Mouse (Mus musculus) erythroblast, embryonic 14.5 days (primary cell): ENCODE results near the gene Hephl1. TPM values are rescaled to one million over a fixed set of nuclear protein-coding genes. Genes with fewer than 3 reads are reported as not detected.

Experiments
- H3K27me3 ChIP-seq: 2 replicates; pipeline ENCODE4 v1.6.1; 2012; ENCODE audit warnings: inconsistent platforms; ENCODE audit not compliant: control insufficient read depth
- H3K36me3 ChIP-seq: 2 replicates; pipeline ENCODE4 v1.6.1; 2012; ENCODE audit warnings: mild to moderate bottlenecking, inconsistent platforms; ENCODE audit not compliant: control insufficient read depth
- H3K4me1 ChIP-seq: 2 replicates; pipeline ENCODE4 v1.6.1; 2012; ENCODE audit warnings: inconsistent platforms; ENCODE audit not compliant: control insufficient read depth
- H3K4me3 ChIP-seq: replicated peaks from 2 replicates; pipeline ENCODE3; 2012; ENCODE audit warnings: moderate library complexity, mild to moderate bottlenecking, inconsistent platforms
- H3K9me3 ChIP-seq: 2 replicates; pipeline ENCODE4 v1.6.1; 2012; ENCODE audit warnings: low read length, inconsistent platforms, mixed read lengths; ENCODE audit not compliant: control insufficient read depth
- GATA1 ChIP-seq: IDR thresholded peaks from 2 replicates; pipeline ENCODE4 v1.6.1; 2012; ENCODE audit warnings: low read length, inconsistent platforms, mixed read lengths
- TAL1 ChIP-seq: IDR thresholded peaks from 3 replicates; pipeline ENCODE4 v1.6.1; 2012; ENCODE audit warnings: low read length, inconsistent platforms, mixed read lengths
- polyA plus RNA-seq: library from polyadenylated mRNA; stranded (reverse); fragments of >175 nt; gene quantifications from 2 replicates; pipeline ENCODE4 v1.2.3, GENCODE M21; 2012

Gene Hephl1
- polyA plus RNA-seq, result not detected in 2 replicates

- TF ChIP-seq TAL1 (no peak), GATA1 (no peak)
Measured at GRCm38 (mm10) chr9:15112008-15112407, at the start of gene Hephl1. Hephl1 (minus strand) TSS chr9:15112108.

GRCm38 (mm10) chr9:15149246-15149926 is 37.5 kb upstream of the Hephl1 start:
- TF ChIP-seq TAL1 (no peak), GATA1 (no peak)
- H3K4me1 ChIP-seq, result no peaks in the 10 kb centered on the region
- no peaks in the 10 kb centered on the region for H3K36me3 ChIP-seq
- H3K9me3 ChIP-seq, result no peaks in the 10 kb centered on the region
- H3K4me3 ChIP-seq, result no peak overlapping the region
- H3K27me3 ChIP-seq, result no peaks in the 10 kb centered on the region

More at GRCm38 (mm10) chr9:15112008-15112407, at the start of gene Hephl1:
- H3K4me1 ChIP-seq, result no peaks in the 10 kb centered on the region
- H3K4me3 ChIP-seq, result no peak within 1 kb of the TSS
- H3K27me3 ChIP-seq, result no peaks in the 10 kb centered on the region
- H3K9me3 ChIP-seq, result no peaks in the 10 kb centered on the region
- H3K36me3 ChIP-seq, result no peaks in the 10 kb centered on the region

DNA sequence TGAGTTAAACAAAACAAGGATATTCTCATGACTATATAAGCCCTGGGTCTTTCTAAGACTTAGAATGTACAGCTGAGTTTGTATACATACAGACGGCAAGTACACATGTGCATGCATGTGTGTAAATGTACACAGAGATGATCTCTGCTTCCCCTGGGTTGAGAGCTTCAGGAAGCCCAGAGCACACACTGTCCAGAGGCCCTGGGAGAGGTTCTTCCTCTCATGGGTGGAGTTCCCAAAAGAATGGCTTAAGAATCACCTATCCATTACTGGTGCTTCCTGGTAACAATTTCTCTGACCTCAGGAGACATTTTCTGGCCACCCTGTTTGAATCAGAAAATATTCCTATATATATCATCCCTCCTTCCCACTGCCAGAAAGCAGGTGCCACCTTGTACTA is 28.6 kb upstream of the Hephl1 start:
- no peak overlapping the region for H3K4me3 ChIP-seq
- no peaks in the 10 kb centered on the region for H3K27me3 ChIP-seq
- no peaks in the 10 kb centered on the region for H3K36me3 ChIP-seq
- TF ChIP-seq TAL1 (no peak), GATA1 (no peak)
- H3K4me1 ChIP-seq, result no peaks in the 10 kb centered on the region
- no peaks in the 10 kb centered on the region for H3K9me3 ChIP-seq

DNA sequence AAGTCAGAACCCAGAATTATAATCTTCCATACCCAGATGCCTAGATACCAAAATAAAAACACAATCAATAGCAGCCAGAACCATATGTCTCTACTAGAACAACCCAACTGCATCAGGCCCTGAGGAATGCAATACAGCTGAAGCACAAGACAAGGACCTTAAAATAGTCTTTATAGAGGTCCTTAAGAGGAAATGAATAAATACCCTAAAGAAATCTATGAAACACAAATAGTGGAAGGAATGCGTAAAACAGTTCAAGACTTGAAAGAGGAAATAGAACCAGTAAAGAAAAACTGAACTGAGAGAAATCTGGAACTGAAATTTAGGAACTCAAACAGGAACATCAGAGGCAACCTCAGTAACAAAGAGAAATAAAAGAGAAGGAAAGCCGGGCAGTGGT is 14.0 kb upstream of the Hephl1 start:
- H3K27me3 ChIP-seq, result no peaks in the 10 kb centered on the region

GRCm38 (mm10) chr9:15122431-15122830 is 10.5 kb upstream of the Hephl1 start:
- H3K4me3 ChIP-seq, result no peak overlapping the region

More for the DNA sequence above, 14.0 kb upstream of the Hephl1 start:
- Histone ChIP-seq H3K36me3 (no peaks in the 10 kb centered on the region), H3K9me3 (no peaks in the 10 kb centered on the region), H3K4me1 (no peaks in the 10 kb centered on the region), H3K4me3 (no peak overlapping the region)
- TF ChIP-seq GATA1 (no peak), TAL1 (no peak)

GRCm38 (mm10) chr9:15120841-15121358 is 9.0 kb upstream of the Hephl1 start:
- H3K9me3 ChIP-seq, result no peaks in the 10 kb centered on the region
- H3K4me3 ChIP-seq, result no peak overlapping the region
- TF ChIP-seq GATA1, result no peak
- no peak for TF ChIP-seq TAL1
- H3K36me3 ChIP-seq, result no peaks in the 10 kb centered on the region
- no peaks in the 10 kb centered on the region for H3K27me3 ChIP-seq
- peaks cover 4% of the 10 kb centered on the region for H3K4me1 ChIP-seq

More at GRCm38 (mm10) chr9:15122431-15122830, 10.5 kb upstream of the Hephl1 start:
- peaks cover 4% of the 10 kb centered on the region for H3K4me1 ChIP-seq
- H3K36me3 ChIP-seq, result no peaks in the 10 kb centered on the region
- no peaks in the 10 kb centered on the region for H3K9me3 ChIP-seq
- TF ChIP-seq TAL1 (no peak), GATA1 (no peak)
- H3K27me3 ChIP-seq, result no peaks in the 10 kb centered on the region

GRCm38 (mm10) chr9:15120209-15120608 is 8.3 kb upstream of the Hephl1 start:
- H3K9me3 ChIP-seq, result no peaks in the 10 kb centered on the region
- no peaks in the 10 kb centered on the region for H3K27me3 ChIP-seq
- H3K4me1 ChIP-seq, result peaks cover 4% of the 10 kb centered on the region
- H3K36me3 ChIP-seq, result no peaks in the 10 kb centered on the region
- TF ChIP-seq TAL1 (no peak), GATA1 (no peak)
- H3K4me3 ChIP-seq, result no peak overlapping the region

GRCm38 (mm10) chr9:15119515-15119914 is 7.6 kb upstream of the Hephl1 start:
- Histone ChIP-seq H3K4me1 (peaks cover 4% of the 10 kb centered on the region), H3K9me3 (no peaks in the 10 kb centered on the region), H3K27me3 (no peaks in the 10 kb centered on the region), H3K36me3 (no peaks in the 10 kb centered on the region), H3K4me3 (no peak overlapping the region)
- TF ChIP-seq TAL1, result no peak
- TF ChIP-seq GATA1, result no peak

DNA sequence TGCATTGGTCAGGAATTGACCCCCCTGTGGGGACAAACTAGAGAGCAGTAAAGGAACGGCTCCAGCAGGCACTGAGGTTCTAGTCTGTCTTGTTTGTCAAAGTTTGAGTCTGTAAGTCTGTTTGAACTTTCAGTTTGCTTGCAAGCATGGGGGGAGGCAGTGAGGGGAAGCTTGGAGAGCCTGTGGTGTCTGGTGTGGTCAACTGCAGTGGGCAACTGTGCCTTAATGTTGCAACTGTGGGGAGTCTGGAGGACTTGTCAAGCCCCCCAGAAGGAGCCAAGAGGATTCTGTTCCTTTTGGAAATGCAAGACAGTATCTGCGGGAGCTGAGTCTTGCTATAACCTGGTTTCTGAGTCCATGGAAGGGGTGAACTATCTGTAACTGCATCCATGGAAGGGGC is 4.3 kb upstream of the Hephl1 start:
- Histone ChIP-seq H3K4me3 (no peak overlapping the region), H3K36me3 (no peaks in the 10 kb centered on the region), H3K4me1 (peaks cover 4% of the 10 kb centered on the region), H3K9me3 (no peaks in the 10 kb centered on the region), H3K27me3 (no peaks in the 10 kb centered on the region)
- no peak for TF ChIP-seq GATA1
- TF ChIP-seq TAL1, result no peak

DNA sequence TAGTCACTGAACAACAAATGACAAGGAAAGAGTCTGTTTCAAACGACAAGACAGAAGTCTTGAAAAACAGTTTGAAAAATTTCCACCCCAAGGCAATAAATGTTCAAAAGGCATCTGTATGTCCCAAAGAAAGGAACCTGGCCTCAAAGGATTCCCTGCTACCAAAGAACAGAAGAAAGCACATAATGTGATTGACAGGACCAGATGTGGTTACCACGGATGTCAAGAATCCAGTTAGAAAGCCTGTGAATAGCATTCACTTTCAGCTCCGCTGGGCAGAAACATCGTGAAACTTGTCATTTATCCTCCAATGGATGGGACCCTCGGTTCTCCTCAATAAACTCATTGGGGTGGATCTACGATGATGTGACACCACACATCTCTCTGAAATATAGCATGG is 2.2 kb upstream of the Hephl1 start:
- H3K4me3 ChIP-seq, result no peak overlapping the region
- no peaks in the 10 kb centered on the region for H3K4me1 ChIP-seq
- no peaks in the 10 kb centered on the region for H3K36me3 ChIP-seq
- H3K27me3 ChIP-seq, result no peaks in the 10 kb centered on the region
- H3K9me3 ChIP-seq, result no peaks in the 10 kb centered on the region
- TF ChIP-seq GATA1, result no peak
- no peak for TF ChIP-seq TAL1
